Mouse (Mus musculus) myocyte (in vitro differentiated cells): ENCODE data around the gene Cited2.

Experiments used
- POLR2A ChIP-seq: IDR thresholded peaks from one replicate; pipeline ENCODE4 v1.6.1; 2011; ENCODE audit warnings: low read depth, mild to moderate bottlenecking, control low read depth, moderate library complexity; ENCODE audit not compliant: insufficient read length
- POLR2AphosphoS2 ChIP-seq: IDR thresholded peaks from one replicate; pipeline ENCODE4 v1.6.1; 2011; ENCODE audit warnings: low read depth, control low read depth; ENCODE audit not compliant: insufficient read length
- TCF12 ChIP-seq: IDR thresholded peaks from one replicate; pipeline ENCODE4 v1.6.1; 2011; ENCODE audit warnings: mild to moderate bottlenecking, control low read depth; ENCODE audit not compliant: poor library complexity, insufficient read depth, severe bottlenecking

DNA sequence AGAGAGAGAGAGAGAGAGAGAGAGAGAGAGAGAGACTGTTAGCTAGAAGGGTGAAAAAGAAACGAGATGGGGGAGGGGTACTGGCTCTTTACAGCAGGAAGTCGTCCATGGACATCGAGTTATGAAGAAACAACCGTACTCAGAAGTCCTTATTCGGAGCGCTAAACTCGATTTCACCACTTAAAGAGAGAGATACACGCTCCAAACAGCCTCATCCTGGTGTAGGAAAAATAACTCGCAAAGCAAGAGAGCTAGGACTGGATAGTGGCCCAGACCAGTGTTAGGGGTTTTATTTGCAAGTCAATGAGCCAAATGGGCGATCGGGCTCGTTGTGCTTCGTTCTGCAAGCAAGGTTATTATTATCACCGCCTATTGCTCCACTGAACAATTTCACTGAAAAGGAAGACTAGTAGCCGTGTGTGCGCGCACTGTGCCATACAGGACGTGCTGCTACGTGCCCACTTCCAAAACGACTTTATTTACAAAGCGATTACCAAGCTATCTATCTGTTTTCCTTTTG lies 1.4 kb upstream of the Cited2 start:
- TF ChIP-seq POLR2A (no peak), POLR2AphosphoS2 (no peak), TCF12 (no peak)
